Mouse (Mus musculus) forelimb bud, embryonic 11.5 days (tissue): ENCODE results near the gene Stx6.

Experiments used
- DNase-seq: peaks from one replicate; pipeline ENCODE4 v3.0.0-alpha.2; 2012; ENCODE audit warnings: low read depth, low spot score

Gene Stx6

GRCm38 (mm10) chr1:155254309-155254708, 95.8 kb downstream of the Stx6 start:
- DNase-seq, result no peak
